Mouse (Mus musculus): ENCODE measurements around the gene Trabd. TPM values are rescaled to one million over a fixed set of nuclear protein-coding genes. Genes with fewer than 3 reads are reported as not detected.

Trabd gene
- polyA plus RNA-seq, 1 experiment from 2014 or later, result 51.6 TPM

- no peaks in the 10 kb centered on the region for H3K9me3 ChIP-seq (ENCODE audit: control insufficient read depth, low read length)
- H3K4me2 ChIP-seq (ENCODE audit: low read length), result no peak overlapping the region
- no peak overlapping the region for H3K9ac ChIP-seq (ENCODE audit: low read length)
- WGBS, result 100% methylated on average over 1 of the region's 1 CpGs
- no peak overlapping the region for H3K27ac ChIP-seq (replicated peaks in 1 of 2; ENCODE audit: control insufficient read depth in 1 of 2, insufficient read depth in 1 of 2, low read depth in 2 of 2, low read length in 2 of 2)
- no peak for ATAC-seq (ENCODE audit: insufficient number of reproducible peaks, insufficient read depth, low FRiP score, low read depth)
- H3K4me3 ChIP-seq (ENCODE audit: control insufficient read depth in 1 of 2, insufficient read depth in 1 of 2, low read depth in 1 of 2, low read length in 2 of 2), result no peak overlapping the region
- H3K27me3 ChIP-seq (ENCODE audit: control insufficient read depth, insufficient read depth, low read length), result no peaks in the 10 kb centered on the region
- H3K36me3 ChIP-seq (ENCODE audit: control insufficient read depth, insufficient read depth, low read length), result peaks cover 75% of the 10 kb centered on the region
- peaks cover 0 to under 1% of the 10 kb centered on the region in 2 experiments; a peak in 1 of 4 replicates for H3K4me1 ChIP-seq (ENCODE audit: control insufficient read depth in 2 of 2, insufficient read depth in 2 of 2, low read length in 2 of 2)
Measured at GRCm38 (mm10) chr15:89083906-89084305, 9.0 kb downstream of the Trabd start.

- no peak overlapping the region for H3K4me2 ChIP-seq (ENCODE audit: low read length)
- no peak overlapping the region for H3K27ac ChIP-seq (replicated peaks in 1 of 2; ENCODE audit: control insufficient read depth in 1 of 2, insufficient read depth in 1 of 2, low read depth in 2 of 2, low read length in 2 of 2)
- H3K4me1 ChIP-seq (ENCODE audit: control insufficient read depth in 2 of 2, insufficient read depth in 2 of 2, low read length in 2 of 2), result peaks cover 2 to 3% of the 10 kb centered on the region in 2 experiments; a peak in 3 of 4 replicates
- WGBS, result 89% methylated on average over 2 of the region's 2 CpGs
- no peak overlapping the region for H3K4me3 ChIP-seq (ENCODE audit: control insufficient read depth in 1 of 2, insufficient read depth in 1 of 2, low read depth in 1 of 2, low read length in 2 of 2)
- no peaks in the 10 kb centered on the region for H3K27me3 ChIP-seq (ENCODE audit: control insufficient read depth, insufficient read depth, low read length)
- H3K9ac ChIP-seq (ENCODE audit: low read length), result no peak overlapping the region
- no peaks in the 10 kb centered on the region for H3K9me3 ChIP-seq (ENCODE audit: control insufficient read depth, low read length)
- ATAC-seq (ENCODE audit: insufficient number of reproducible peaks, insufficient read depth, low FRiP score, low read depth), result no peak
- H3K36me3 ChIP-seq (ENCODE audit: control insufficient read depth, insufficient read depth, low read length), result peaks cover 67% of the 10 kb centered on the region
Measured at GRCm38 (mm10) chr15:89084826-89085225, 9.9 kb downstream of the Trabd start.

GRCm38 (mm10) chr15:89088607-89089247 is 13.8 kb downstream of the Trabd start, which contains the start of gene Selenoo:
Selenoo (plus strand) TSS chr15:89089084.
- peak within 1 kb of the TSS; percentile 75 for H3K4me2 ChIP-seq (ENCODE audit: low read length)
- no peaks in the 10 kb centered on the region for H3K9me3 ChIP-seq (ENCODE audit: control insufficient read depth, low read length)
- H3K27ac ChIP-seq (replicated peaks in 1 of 2; ENCODE audit: control insufficient read depth in 1 of 2, insufficient read depth in 1 of 2, low read depth in 2 of 2, low read length in 2 of 2), result peak within 1 kb of the TSS; percentile 57 to 75
- no peaks in the 10 kb centered on the region for H3K27me3 ChIP-seq (ENCODE audit: control insufficient read depth, insufficient read depth, low read length)
- peaks cover 48% of the 10 kb centered on the region for H3K36me3 ChIP-seq (ENCODE audit: control insufficient read depth, insufficient read depth, low read length)
- peak within 1 kb of the TSS; percentile 75 to 90 for H3K4me3 ChIP-seq (ENCODE audit: control insufficient read depth in 1 of 2, insufficient read depth in 1 of 2, low read depth in 1 of 2, low read length in 2 of 2)
- peak; percentile 91 for ATAC-seq (ENCODE audit: insufficient number of reproducible peaks, insufficient read depth, low FRiP score, low read depth)
- H3K4me1 ChIP-seq (ENCODE audit: control insufficient read depth in 2 of 2, insufficient read depth in 2 of 2, low read length in 2 of 2), result peaks cover 3 to 7% of the 10 kb centered on the region in 2 experiments; a peak in 3 of 4 replicates
- peak within 1 kb of the TSS; percentile 92 for H3K9ac ChIP-seq (ENCODE audit: low read length)
- WGBS, result 2% methylated on average over 29 of the region's 38 CpGs

DNA sequence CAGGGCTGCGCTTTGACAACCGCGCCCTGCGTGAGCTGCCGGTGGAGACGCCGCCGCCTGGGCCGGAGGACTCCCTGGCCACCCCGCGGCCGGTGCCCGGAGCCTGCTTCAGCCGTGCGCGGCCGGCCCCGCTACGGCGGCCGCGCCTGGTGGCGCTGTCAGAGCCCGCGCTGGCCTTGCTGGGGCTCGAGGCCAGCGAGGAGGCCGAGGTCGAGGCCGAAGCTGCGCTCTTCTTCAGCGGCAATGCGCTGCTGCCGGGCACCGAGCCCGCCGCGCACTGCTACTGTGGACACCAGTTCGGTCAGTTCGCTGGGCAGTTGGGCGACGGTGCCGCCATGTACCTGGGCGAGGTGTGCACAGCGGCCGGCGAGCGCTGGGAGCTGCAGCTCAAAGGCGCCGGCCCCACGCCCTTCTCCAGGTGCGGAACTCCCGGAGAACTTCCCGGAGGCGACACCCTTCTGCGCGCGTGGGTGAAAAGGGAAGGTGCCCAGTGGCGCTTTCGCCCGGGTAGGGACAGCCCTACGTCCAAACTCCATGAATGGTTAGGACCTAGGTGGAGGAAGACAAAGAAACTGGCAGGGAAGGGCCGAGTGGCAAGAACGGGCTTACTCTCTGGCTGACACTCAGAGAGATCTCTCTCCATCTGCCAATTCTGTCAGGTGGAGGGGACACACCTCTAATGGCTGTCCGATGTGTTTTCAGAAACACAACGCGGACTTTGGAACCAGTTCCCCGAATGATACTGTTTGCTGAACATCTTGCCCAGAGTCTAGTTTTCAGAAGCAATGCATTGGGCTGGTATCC is 14.5 kb downstream of the Trabd start:
- peak overlapping the region; percentile 75 for H3K4me2 ChIP-seq (ENCODE audit: low read length)
- no peaks in the 10 kb centered on the region for H3K9me3 ChIP-seq (ENCODE audit: control insufficient read depth, low read length)
- H3K9ac ChIP-seq (ENCODE audit: low read length), result peak overlapping the region; percentile 92
- peak; percentile 47 for ATAC-seq (ENCODE audit: insufficient number of reproducible peaks, insufficient read depth, low FRiP score, low read depth)
- peaks cover 3 to 7% of the 10 kb centered on the region in 2 experiments; a peak in 3 of 4 replicates for H3K4me1 ChIP-seq (ENCODE audit: control insufficient read depth in 2 of 2, insufficient read depth in 2 of 2, low read length in 2 of 2)
- WGBS, result 2% methylated on average over 68 of the region's 68 CpGs
- peak overlapping the region; percentile 75 to 90 for H3K4me3 ChIP-seq (ENCODE audit: control insufficient read depth in 1 of 2, insufficient read depth in 1 of 2, low read depth in 1 of 2, low read length in 2 of 2)
- no peaks in the 10 kb centered on the region for H3K27me3 ChIP-seq (ENCODE audit: control insufficient read depth, insufficient read depth, low read length)
- peak overlapping the region; percentile 57 to 75 for H3K27ac ChIP-seq (replicated peaks in 1 of 2; ENCODE audit: control insufficient read depth in 1 of 2, insufficient read depth in 1 of 2, low read depth in 2 of 2, low read length in 2 of 2)
- peaks cover 48% of the 10 kb centered on the region for H3K36me3 ChIP-seq (ENCODE audit: control insufficient read depth, insufficient read depth, low read length)

DNA sequence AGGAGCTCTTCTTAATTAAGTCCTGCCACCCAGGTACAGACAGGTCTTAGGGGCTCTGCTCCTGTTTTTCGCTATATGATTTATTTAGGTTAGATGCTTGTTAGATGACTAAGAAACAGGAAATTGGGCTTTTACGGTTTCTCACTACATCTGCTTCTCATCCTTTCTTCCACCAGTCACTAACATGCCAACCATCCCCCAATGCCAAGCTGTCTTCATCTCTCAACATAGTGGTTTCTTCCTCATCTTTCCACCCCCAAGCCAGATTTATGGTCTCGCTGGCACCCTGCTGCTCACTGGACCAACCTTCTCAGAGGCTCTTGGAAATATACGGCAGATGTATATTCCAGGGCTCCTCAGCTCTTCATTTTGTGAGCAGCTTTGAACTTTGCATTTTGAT is 15.7 kb downstream of the Trabd start:
- peaks cover 3 to 7% of the 10 kb centered on the region in 2 experiments; a peak in 3 of 4 replicates for H3K4me1 ChIP-seq (ENCODE audit: control insufficient read depth in 2 of 2, insufficient read depth in 2 of 2, low read length in 2 of 2)
- no peak overlapping the region for H3K4me2 ChIP-seq (ENCODE audit: low read length)
- H3K27me3 ChIP-seq (ENCODE audit: control insufficient read depth, insufficient read depth, low read length), result no peaks in the 10 kb centered on the region
- H3K9ac ChIP-seq (ENCODE audit: low read length), result no peak overlapping the region
- ATAC-seq (ENCODE audit: insufficient number of reproducible peaks, insufficient read depth, low FRiP score, low read depth), result no peak
- H3K27ac ChIP-seq (replicated peaks in 1 of 2; ENCODE audit: control insufficient read depth in 1 of 2, insufficient read depth in 1 of 2, low read depth in 2 of 2, low read length in 2 of 2), result no peak overlapping the region
- peaks cover 48% of the 10 kb centered on the region for H3K36me3 ChIP-seq (ENCODE audit: control insufficient read depth, insufficient read depth, low read length)
- no peak overlapping the region for H3K4me3 ChIP-seq (ENCODE audit: control insufficient read depth in 1 of 2, insufficient read depth in 1 of 2, low read depth in 1 of 2, low read length in 2 of 2)
- 86% methylated on average over 4 of the region's 4 CpGs for WGBS
- no peaks in the 10 kb centered on the region for H3K9me3 ChIP-seq (ENCODE audit: control insufficient read depth, low read length)

GRCm38 (mm10) chr15:89092181-89092580 is 17.3 kb downstream of the Trabd start:
- no peaks in the 10 kb centered on the region for H3K27me3 ChIP-seq (ENCODE audit: control insufficient read depth, insufficient read depth, low read length)
- no peak overlapping the region for H3K9ac ChIP-seq (ENCODE audit: low read length)
- H3K9me3 ChIP-seq (ENCODE audit: control insufficient read depth, low read length), result no peaks in the 10 kb centered on the region
- H3K36me3 ChIP-seq (ENCODE audit: control insufficient read depth, insufficient read depth, low read length), result peaks cover 48% of the 10 kb centered on the region
- H3K27ac ChIP-seq (replicated peaks in 1 of 2; ENCODE audit: control insufficient read depth in 1 of 2, insufficient read depth in 1 of 2, low read depth in 2 of 2, low read length in 2 of 2), result no peak overlapping the region
- no peak overlapping the region for H3K4me2 ChIP-seq (ENCODE audit: low read length)
- no peak for ATAC-seq (ENCODE audit: insufficient number of reproducible peaks, insufficient read depth, low FRiP score, low read depth)
- no peak overlapping the region for H3K4me3 ChIP-seq (ENCODE audit: control insufficient read depth in 1 of 2, insufficient read depth in 1 of 2, low read depth in 1 of 2, low read length in 2 of 2)
- WGBS, result 78% methylated on average over 5 of the region's 5 CpGs
- peaks cover 3 to 7% of the 10 kb centered on the region in 2 experiments; a peak in 3 of 4 replicates for H3K4me1 ChIP-seq (ENCODE audit: control insufficient read depth in 2 of 2, insufficient read depth in 2 of 2, low read length in 2 of 2)

DNA sequence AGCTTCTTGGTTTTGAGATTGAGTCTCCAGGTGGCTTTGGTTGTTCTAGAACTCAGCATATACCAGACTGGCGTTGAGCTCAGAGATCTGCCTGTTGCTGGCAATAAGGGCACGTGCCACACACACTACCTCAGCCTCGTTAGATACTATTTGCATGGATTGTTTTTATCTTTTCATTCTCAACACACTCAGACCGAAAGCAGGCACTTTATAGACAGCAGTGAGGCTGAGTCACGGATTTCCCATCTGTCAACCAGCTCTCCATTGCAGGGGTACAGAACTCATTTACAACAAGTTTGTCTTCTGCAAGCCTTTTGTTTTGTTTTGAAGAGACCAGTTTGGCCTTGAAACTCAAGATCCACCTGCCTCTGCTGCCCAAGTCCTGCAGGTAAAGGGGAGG is 22.5 kb downstream of the Trabd start:
- 93% methylated on average over 5 of the region's 5 CpGs for WGBS
- no peak overlapping the region for H3K9ac ChIP-seq (ENCODE audit: low read length)
- ATAC-seq (ENCODE audit: insufficient number of reproducible peaks, insufficient read depth, low FRiP score, low read depth), result no peak
- peaks cover 100% of the 10 kb centered on the region for H3K36me3 ChIP-seq (ENCODE audit: control insufficient read depth, insufficient read depth, low read length)
- no peaks in the 10 kb centered on the region for H3K27me3 ChIP-seq (ENCODE audit: control insufficient read depth, insufficient read depth, low read length)
- H3K4me2 ChIP-seq (ENCODE audit: low read length), result no peak overlapping the region
- no peaks in the 10 kb centered on the region for H3K9me3 ChIP-seq (ENCODE audit: control insufficient read depth, low read length)
- H3K27ac ChIP-seq (replicated peaks in 1 of 2; ENCODE audit: control insufficient read depth in 1 of 2, insufficient read depth in 1 of 2, low read depth in 2 of 2, low read length in 2 of 2), result no peak overlapping the region
- H3K4me3 ChIP-seq (ENCODE audit: control insufficient read depth in 1 of 2, insufficient read depth in 1 of 2, low read depth in 1 of 2, low read length in 2 of 2), result no peak overlapping the region
- H3K4me1 ChIP-seq (ENCODE audit: control insufficient read depth in 2 of 2, insufficient read depth in 2 of 2, low read length in 2 of 2), result no peaks in the 10 kb centered on the region

Measured in heart, embryonic 14.5 days (tissue).